Mouse (Mus musculus) ES-CJ7 (cell line): ENCODE results near the gene St13.

Source experiments
- DNase-seq: peaks from one replicate; pipeline ENCODE4 v3.0.0; 2011; ENCODE audit warnings: low read depth, low spot score

The St13 gene

DNA sequence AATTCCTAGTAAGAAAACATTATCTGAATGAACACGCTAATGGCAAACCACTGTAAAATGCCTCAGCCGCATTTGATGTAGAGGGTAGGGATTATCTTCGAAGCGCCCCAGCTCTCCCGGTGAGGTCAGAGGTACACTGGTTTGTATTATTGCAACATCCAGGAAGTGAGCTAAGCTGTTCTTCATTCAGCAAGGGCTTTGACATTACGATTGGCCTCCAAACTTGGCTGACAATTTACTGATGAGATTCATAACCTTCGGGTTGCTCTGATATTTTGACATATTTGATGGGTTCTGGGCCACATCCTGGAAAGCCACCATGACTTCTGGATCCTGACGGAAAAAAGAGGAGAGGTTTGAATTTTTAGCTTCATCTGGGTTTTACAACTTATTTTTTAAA lies 34.6 kb downstream of the St13 start:
- DNase-seq = no peak

GRCm38 (mm10) chr15:81364271-81364670 lies 35.6 kb downstream of the St13 start:
- DNase-seq = no peak

DNA sequence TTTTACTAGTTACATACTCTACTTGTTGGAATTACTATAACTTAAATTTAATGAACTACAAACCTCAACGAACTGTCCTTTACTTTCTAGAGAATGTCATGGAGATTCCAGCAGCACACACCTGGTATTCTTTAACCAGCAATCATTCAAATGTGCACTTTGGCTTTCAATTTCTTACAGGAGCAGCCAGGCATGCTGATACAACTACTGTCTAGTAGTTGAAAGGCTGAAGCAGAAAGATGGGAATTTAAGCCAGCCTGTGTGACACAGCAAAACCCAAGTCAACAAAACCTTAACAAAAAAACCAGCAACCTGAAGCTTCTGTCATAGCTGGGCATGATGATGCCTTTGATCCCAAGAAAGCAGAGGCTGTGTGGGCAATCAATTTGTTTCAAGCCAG lies 37.4 kb downstream of the St13 start:
- no peak for DNase-seq

- no peak for DNase-seq
Observed at GRCm38 (mm10) chr15:81361417-81362015, 38.4 kb downstream of the St13 start.

GRCm38 (mm10) chr15:81361022-81361404 lies 38.9 kb downstream of the St13 start:
- DNase-seq = no peak

DNA sequence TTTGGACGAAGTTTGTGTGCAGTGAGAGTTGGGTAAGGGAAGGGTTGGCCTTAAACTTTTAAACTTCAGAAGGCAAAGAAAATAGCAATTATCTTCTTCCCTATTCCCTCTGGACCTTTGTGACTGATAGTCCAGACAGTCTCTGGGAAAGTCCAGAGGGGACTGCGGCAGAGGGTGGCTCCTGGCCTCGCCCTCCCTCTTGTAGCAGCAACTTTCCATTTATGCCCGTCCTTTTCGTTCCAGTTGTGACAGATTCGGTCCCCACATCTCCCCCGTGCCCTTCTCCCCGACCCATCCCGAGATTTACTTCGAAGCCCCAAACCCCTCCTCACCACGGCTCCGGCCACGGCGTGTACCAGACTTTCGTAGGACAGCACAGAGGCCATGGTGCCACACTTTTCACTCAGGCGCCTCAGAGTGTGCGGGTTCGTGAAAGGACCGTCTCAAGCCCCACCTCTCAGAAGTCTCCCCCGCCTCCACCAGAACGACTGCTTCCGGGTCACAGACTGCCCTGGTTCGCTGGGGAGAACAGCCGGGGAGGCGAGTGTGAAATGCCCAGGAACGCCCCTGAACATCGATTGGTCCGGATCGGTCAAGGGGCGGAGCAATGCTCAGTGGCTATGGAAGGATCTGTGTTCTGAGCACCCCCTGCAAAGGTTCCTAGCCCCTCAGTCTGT lies 39.4 kb downstream of the St13 start, which contains the start of gene Slc25a17:
Slc25a17 (minus strand) TSS at position 468 of the 677 bp plus-strand sequence.
- DNase-seq = peak; percentile 96

GRCm38 (mm10) chr15:81359421-81359820 lies 40.5 kb downstream of the St13 start:
- no peak for DNase-seq

DNA sequence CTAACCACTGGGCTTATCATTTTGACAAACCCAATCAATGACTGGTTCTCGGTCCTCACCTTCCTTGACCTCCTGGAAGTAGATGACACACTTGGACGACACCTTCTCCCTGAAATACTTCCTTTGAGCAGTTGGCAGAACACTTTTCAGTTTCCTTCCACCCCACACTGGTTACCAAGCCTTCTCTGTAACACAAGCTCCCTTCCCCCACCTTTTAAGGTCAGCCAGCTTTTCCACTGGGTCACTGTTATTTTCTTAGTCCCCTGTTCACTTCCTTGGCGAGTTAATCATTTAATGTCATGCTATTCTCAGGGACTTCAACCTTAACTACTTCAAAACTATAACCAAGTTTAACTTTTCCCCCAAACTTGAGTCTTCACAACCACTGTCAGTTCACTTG lies 40.9 kb downstream of the St13 start:
- no peak for DNase-seq

DNA sequence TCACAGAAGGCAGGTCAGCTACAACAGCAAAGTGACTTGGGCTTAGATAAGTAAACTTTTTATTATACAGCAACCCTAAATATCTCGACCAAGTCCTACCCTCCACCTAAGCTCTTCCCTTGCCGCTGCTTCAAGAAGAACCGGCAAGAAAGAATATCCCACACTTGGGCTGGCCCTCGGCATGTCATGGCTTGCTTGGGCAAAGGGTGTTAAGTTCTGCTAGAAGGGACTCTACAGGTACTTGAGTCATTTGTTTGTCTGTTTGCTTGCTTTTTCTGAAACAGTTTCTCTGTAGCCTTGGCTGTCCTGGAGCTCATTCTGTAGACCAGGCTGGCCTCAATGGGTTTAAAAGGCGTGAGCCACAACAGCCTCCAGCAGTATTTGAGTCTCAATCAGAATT lies 42.9 kb downstream of the St13 start:
- DNase-seq = no peak

DNA sequence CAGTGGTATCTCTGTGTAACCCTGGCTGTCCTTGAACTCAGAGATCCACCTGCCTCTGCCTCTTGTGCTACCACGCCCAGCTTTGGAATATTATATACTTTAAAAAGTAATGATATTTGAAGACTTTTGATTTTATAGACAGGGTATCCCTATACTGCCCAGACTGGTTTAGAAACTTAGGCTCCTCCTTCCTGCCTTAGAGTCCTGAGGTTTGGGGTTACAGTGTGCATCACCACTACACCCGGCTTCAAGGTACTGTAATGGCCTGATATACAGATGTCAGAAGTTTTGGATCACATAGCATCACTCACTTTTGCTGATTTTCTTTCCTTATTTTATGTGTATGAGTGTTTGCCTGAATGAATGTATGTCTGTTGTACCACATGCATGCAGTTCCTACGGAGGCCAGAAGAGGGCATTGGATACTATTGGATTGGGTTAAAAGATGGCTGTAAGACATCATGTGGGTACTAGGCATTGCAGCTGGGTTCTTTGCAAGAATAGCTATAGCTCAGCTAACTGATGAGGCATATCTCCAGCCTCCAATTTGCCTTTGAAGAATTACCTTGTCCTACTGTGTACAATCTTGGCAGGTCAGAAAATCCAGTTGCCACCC lies 44.6 kb downstream of the St13 start:
- peak; percentile 71 for DNase-seq

DNA sequence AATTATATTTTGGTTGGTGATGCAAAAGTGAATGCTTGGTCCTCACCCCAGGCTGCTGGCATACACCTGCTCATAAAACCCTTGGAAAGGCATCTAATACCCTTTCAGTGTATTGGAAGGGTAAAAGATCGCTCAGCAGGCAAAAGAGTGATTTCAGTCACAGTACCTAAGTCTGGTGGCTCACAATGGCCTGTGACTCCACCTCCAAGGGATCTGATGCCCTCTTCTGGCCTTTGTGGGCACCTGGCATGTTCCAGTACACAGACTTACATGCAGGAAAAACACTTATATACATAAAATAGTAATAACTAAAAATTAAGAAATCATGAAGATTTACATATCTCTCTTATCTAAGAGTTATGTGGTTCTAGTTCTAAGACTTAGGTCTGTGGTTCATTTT lies 47.2 kb downstream of the St13 start:
- DNase-seq = no peak

- DNase-seq = no peak
Observed at GRCm38 (mm10) chr15:81350401-81350800, 49.5 kb downstream of the St13 start.

GRCm38 (mm10) chr15:81348366-81348765 lies 51.5 kb downstream of the St13 start:
- no peak for DNase-seq

- DNase-seq = no peak
Observed at GRCm38 (mm10) chr15:81347466-81347865, 52.4 kb downstream of the St13 start.

- no peak for DNase-seq
Observed at GRCm38 (mm10) chr15:81341426-81341825, 58.5 kb downstream of the St13 start.

DNA sequence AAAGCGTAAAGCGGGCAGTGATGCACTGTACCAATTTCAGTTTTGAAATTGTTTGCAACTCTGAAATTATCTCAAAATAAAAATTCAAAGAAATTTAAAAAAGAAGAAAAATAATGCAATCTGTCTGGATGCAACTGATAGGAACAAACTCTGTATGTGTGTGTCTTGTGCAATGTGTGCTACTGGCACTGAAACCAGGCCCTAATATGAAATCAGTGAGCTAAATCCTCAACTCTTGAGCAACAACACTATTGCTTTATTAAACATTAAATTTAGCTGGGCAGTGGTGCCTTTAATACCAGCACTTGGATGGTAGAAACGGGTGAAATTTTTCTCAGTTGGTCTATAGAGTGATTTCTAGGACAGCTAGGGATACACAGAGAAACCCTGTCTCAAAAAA lies 60.7 kb downstream of the St13 start:
- DNase-seq = no peak

GRCm38 (mm10) chr15:81336466-81336865 lies 63.4 kb downstream of the St13 start:
- no peak for DNase-seq

DNA sequence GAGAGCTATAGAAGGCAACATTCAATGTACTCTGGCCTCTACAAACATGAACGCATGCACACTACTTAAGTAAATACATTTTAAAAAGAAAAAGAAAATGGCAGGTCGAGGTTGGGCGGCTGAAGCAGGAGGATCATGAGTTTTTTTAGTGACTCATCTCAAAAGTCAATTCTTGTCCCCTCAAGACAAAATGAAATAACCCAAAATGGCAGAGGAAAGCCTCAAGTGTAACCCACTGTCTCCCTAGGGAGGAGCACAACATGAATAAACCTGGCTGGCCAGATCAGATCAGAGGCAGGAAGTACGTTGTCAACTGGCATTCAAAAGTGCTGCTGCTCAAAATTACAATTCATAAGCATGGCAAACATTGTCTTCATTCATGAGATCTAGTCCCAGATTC lies 67.4 kb downstream of the St13 start:
- DNase-seq = no peak

DNA sequence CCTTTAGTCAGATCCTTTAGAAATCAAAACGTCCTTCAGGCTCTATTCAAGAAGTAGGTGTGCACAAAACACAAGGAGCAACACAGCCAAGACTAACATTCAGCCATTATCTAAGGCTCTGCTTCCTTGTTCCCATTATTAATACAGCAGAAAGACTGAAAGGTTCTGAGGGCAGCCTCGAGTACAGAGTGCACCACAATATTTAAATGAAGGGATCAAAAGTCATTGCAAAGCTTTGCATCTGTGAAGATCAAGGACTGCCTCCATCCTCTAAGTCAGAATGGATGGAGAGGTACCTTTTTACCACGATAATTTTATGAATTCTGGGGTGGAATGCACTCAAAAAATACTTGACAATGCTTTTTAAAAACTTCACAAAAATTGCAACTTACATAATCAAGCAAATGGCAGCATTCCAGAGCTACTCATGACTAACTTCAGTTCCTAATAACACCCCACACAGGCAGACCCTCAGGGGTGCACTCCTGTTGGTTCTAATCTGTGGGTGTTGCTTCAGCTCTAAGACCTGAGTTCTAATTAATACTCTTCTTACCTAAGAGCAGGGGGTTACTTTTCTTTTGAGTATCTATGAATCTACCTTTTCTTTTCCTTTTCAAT lies 69.0 kb downstream of the St13 start:
- DNase-seq = no peak

DNA sequence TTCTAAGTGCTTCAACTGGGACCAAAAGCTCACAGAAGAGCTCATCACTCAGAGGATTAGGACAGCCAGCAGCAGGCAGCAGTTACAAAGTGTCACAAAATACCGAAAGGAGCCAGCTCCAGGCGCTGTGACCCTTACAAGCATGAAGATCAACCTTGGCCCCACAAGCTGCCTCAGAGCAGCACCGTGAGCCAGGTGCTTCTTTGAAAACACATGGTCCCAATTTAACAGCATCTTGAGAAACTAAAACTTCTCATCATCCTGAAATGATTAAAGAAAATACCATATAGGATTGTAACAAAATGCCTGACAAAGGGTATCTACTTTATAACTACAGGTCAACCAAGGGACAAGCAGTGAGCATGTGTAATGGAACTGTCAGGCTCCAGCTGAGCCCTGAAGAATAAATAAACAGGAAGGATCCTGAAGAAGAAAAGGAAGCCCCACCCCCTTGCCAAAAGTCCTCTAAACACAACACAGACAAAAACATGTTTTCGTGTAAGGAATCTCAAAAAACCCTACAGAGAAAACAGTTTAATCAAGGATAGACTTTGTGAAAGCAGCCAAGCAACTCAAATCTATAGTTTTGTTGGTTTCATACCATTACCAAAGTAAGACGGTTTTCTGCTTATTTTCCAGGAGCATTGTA lies 70.0 kb downstream of the St13 start:
- DNase-seq = no peak

DNA sequence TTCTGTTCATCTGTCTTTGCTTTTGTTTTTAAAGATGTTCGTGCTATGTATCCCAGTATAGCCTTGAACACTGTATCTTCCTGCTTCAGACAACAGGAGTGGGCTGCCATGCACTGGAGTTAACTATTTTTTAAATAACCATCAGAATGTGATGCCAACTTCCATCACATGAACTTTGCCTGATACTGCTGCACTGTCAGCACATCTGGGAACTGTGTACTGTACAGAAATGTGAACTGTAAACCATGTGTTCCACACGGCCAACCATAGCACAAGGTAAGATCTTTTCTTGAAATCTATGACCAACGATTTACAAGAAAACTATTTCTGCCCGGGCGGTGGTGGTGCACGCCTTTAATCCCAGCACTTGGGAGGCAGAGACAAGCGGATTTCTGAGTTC lies 72.4 kb downstream of the St13 start:
- no peak for DNase-seq

- no peak for DNase-seq
Observed at GRCm38 (mm10) chr15:81324979-81325378, 74.9 kb downstream of the St13 start.
